Mouse (Mus musculus) intestine, embryonic 14.5 days (tissue): ENCODE measurements around the gene Fkbp10. TPM values are rescaled to one million over a fixed set of nuclear protein-coding genes. Genes with fewer than 3 reads are reported as not detected.

ENCODE experiments used
- ATAC-seq: fragments of 200-750 bp; cut with Nextera tagmentation; replicated peaks from 2 replicates; pipeline ENCODE4 v1.8.0; 2017; ENCODE audit warnings: low read depth, moderate number of reproducible peaks, moderate TSS enrichment, moderate library complexity; ENCODE audit not compliant: low FRiP score, low TSS enrichment
- DNase-seq: peaks from one replicate; pipeline ENCODE4 v3.0.0-alpha.2; 2018; ENCODE audit warnings: low spot score
- H3K27ac ChIP-seq: fragments of 300-500 bp; sonication (generic); 2 replicates; pipeline ENCODE4 v1.5.1; 2014; ENCODE audit warnings: low read depth, mild to moderate bottlenecking, control low read depth
- H3K27me3 ChIP-seq: fragments of 300-500 bp; sonication (generic); replicated peaks from 2 replicates; pipeline ENCODE4 v1.6.1; 2014; ENCODE audit warnings: low read length, control low read depth; ENCODE audit not compliant: control insufficient read depth, insufficient read depth
- H3K36me3 ChIP-seq: fragments of 300-500 bp; sonication (generic); 2 replicates; pipeline ENCODE4 v1.6.1; 2014; ENCODE audit warnings: low read length, control low read depth; ENCODE audit not compliant: control insufficient read depth, insufficient read depth
- H3K4me1 ChIP-seq: fragments of 300-500 bp; sonication (generic); replicated peaks from 2 replicates; pipeline ENCODE4 v1.6.1; 2014; ENCODE audit warnings: low read length, control low read depth, mixed read lengths; ENCODE audit not compliant: control insufficient read depth, insufficient read depth
- H3K4me2 ChIP-seq: fragments of 300-500 bp; sonication (generic); 2 replicates; pipeline ENCODE4 v1.6.1; 2014; ENCODE audit warnings: low read length
- H3K4me3 ChIP-seq: fragments of 300-500 bp; sonication (generic); 2 replicates; pipeline ENCODE4 v1.5.1; 2014; ENCODE audit warnings: low read depth, low read length, control low read depth, mixed read lengths
- H3K9ac ChIP-seq: fragments of 300-500 bp; sonication (generic); 2 replicates; pipeline ENCODE4 v1.6.1; 2014; ENCODE audit warnings: mild to moderate bottlenecking, low read length
- H3K9me3 ChIP-seq: fragments of 300-500 bp; sonication (generic); 2 replicates; pipeline ENCODE4 v1.6.1; 2016; ENCODE audit warnings: low read length, control low read depth; ENCODE audit not compliant: control insufficient read depth
- WGBS: fragments of 180-500 bp; shearing (Covaris S2); extraction: QIAGEN DNeasy Blood & Tissue Kit; methylation state at CpG from one replicate; pipeline ENCODE4 v1.1.7; 2014; 5-methylcytosine and 5-hydroxymethylcytosine counted together
- polyA plus RNA-seq: library from polyadenylated mRNA; unstranded; fragments of >200 nt; fragmentation: Nextera tagmentation; extraction: Ambion mirVana; gene quantifications from 2 replicates; pipeline ENCODE4 v1.2.1, GENCODE M21; 2014

Gene Fkbp10
- polyA plus RNA-seq, 1 experiment from 2014 or later = 86.2 TPM

GRCm38 (mm10) chr11:100396886-100397599 lies 18.5 kb upstream of the Fkbp10 start:
- Histone ChIP-seq H3K4me3 (peak overlapping the region; percentile 78), H3K4me2 (peak overlapping the region; percentile 81), H3K27ac (peak overlapping the region; percentile 88), H3K9me3 (no peaks in the 10 kb centered on the region), H3K36me3 (no peaks in the 10 kb centered on the region), H3K9ac (peak overlapping the region; percentile 80), H3K4me1 (peaks cover 38% of the 10 kb centered on the region), H3K27me3 (no peaks in the 10 kb centered on the region)
- no peak for DNase-seq
- ATAC-seq = peak; percentile 26
- under 1% methylated on average over 42 of the region's 42 CpGs for WGBS

GRCm38 (mm10) chr11:100397600-100398389 lies 17.7 kb upstream of the Fkbp10 start, which contains the start of gene Jup:
Jup (minus strand) TSS chr11:100397763.
- ATAC-seq = peak; percentile 97
- peaks cover 39% of the 10 kb centered on the region for H3K4me1 ChIP-seq

GRCm38 (mm10) chr11:100398517-100398916 lies 17.0 kb upstream of the Fkbp10 start:
- H3K27ac ChIP-seq = peak overlapping the region; percentile 5; the same call in 1 of the 2 replicates

More at GRCm38 (mm10) chr11:100397600-100398389, 17.7 kb upstream of the Fkbp10 start, which contains the start of gene Jup:
- DNase-seq = peak; percentile 99
- under 1% methylated on average over 37 of the region's 37 CpGs for WGBS
- peak within 1 kb of the TSS; percentile 78 for H3K4me3 ChIP-seq
- no peaks in the 10 kb centered on the region for H3K9me3 ChIP-seq
- peak within 1 kb of the TSS; percentile 80 for H3K9ac ChIP-seq
- H3K4me2 ChIP-seq = peak within 1 kb of the TSS; percentile 81
- no peaks in the 10 kb centered on the region for H3K36me3 ChIP-seq
- H3K27me3 ChIP-seq = no peaks in the 10 kb centered on the region
- peak within 1 kb of the TSS; percentile 88 for H3K27ac ChIP-seq

GRCm38 (mm10) chr11:100399320-100399719 lies 16.2 kb upstream of the Fkbp10 start:
- Histone ChIP-seq H3K4me3 (no peak overlapping the region), H3K4me1 (peaks cover 44% of the 10 kb centered on the region), H3K4me2 (no peak overlapping the region), H3K27ac (no peak overlapping the region), H3K9me3 (no peaks in the 10 kb centered on the region), H3K27me3 (no peaks in the 10 kb centered on the region), H3K9ac (no peak overlapping the region), H3K36me3 (no peaks in the 10 kb centered on the region)
- 68% methylated on average over 9 of the region's 9 CpGs for WGBS
- DNase-seq = no peak
- no peak for ATAC-seq

More at GRCm38 (mm10) chr11:100398517-100398916, 17.0 kb upstream of the Fkbp10 start:
- Histone ChIP-seq H3K4me3 (no peak overlapping the region), H3K4me1 (peaks cover 45% of the 10 kb centered on the region), H3K4me2 (no peak overlapping the region; the same call in 1 of the 2 replicates), H3K9ac (no peak overlapping the region), H3K36me3 (no peaks in the 10 kb centered on the region), H3K9me3 (no peaks in the 10 kb centered on the region), H3K27me3 (no peaks in the 10 kb centered on the region)
- DNase-seq = no peak
- ATAC-seq = no peak
- WGBS = 92% methylated on average over 7 of the region's 7 CpGs

GRCm38 (mm10) chr11:100399727-100400538 lies 15.6 kb upstream of the Fkbp10 start:
- no peak overlapping the region for H3K9ac ChIP-seq
- H3K27me3 ChIP-seq = no peaks in the 10 kb centered on the region
- H3K27ac ChIP-seq = no peak overlapping the region
- ATAC-seq (no peak), DNase-seq (no peak)
- H3K4me2 ChIP-seq = no peak overlapping the region
- 78% methylated on average over 12 of the region's 12 CpGs for WGBS
- H3K9me3 ChIP-seq = no peaks in the 10 kb centered on the region
- H3K36me3 ChIP-seq = no peaks in the 10 kb centered on the region
- H3K4me3 ChIP-seq = no peak overlapping the region
- peaks cover 38% of the 10 kb centered on the region for H3K4me1 ChIP-seq

- ATAC-seq = no peak
- Histone ChIP-seq H3K36me3 (no peaks in the 10 kb centered on the region), H3K4me2 (no peak overlapping the region), H3K27ac (no peak overlapping the region), H3K27me3 (no peaks in the 10 kb centered on the region), H3K9ac (no peak overlapping the region), H3K9me3 (no peaks in the 10 kb centered on the region), H3K4me1 (peaks cover 29% of the 10 kb centered on the region), H3K4me3 (no peak overlapping the region)
- no peak for DNase-seq
- WGBS = 59% methylated on average over 6 of the region's 6 CpGs
Observed at GRCm38 (mm10) chr11:100400842-100401241, 14.7 kb upstream of the Fkbp10 start.

GRCm38 (mm10) chr11:100402240-100402639 lies 13.3 kb upstream of the Fkbp10 start:
- WGBS = 29% methylated on average over 6 of the region's 6 CpGs
- peaks cover 21% of the 10 kb centered on the region; the same call in 1 of the 2 replicates for H3K4me1 ChIP-seq
- no peaks in the 10 kb centered on the region for H3K36me3 ChIP-seq
- peak overlapping the region; percentile 22; the same call in 1 of the 2 replicates for H3K27ac ChIP-seq
- DNase-seq = no peak
- H3K9me3 ChIP-seq = no peaks in the 10 kb centered on the region
- H3K4me2 ChIP-seq = no peak overlapping the region
- H3K27me3 ChIP-seq = no peaks in the 10 kb centered on the region
- ATAC-seq = no peak
- H3K9ac ChIP-seq = no peak overlapping the region
- H3K4me3 ChIP-seq = no peak overlapping the region

GRCm38 (mm10) chr11:100402682-100403081 lies 12.8 kb upstream of the Fkbp10 start:
- Histone ChIP-seq H3K27ac (peak overlapping the region; percentile 22; the same call in 1 of the 2 replicates), H3K27me3 (no peaks in the 10 kb centered on the region), H3K4me2 (no peak overlapping the region), H3K9ac (no peak overlapping the region), H3K36me3 (no peaks in the 10 kb centered on the region), H3K4me3 (no peak overlapping the region), H3K4me1 (peaks cover 21% of the 10 kb centered on the region; the same call in 1 of the 2 replicates), H3K9me3 (no peaks in the 10 kb centered on the region)
- ATAC-seq = no peak
- no peak for DNase-seq
- WGBS = 52% methylated on average over 2 of the region's 2 CpGs
